Mouse (Mus musculus): ENCODE measurements around the gene Sirpa. TPM values are rescaled to one million over a fixed set of nuclear protein-coding genes. Genes with fewer than 3 reads are reported as not detected.

Sirpa gene
- total RNA-seq, 2 experiments from 2014 or later: 375 to 384 TPM

GRCm38 (mm10) chr2:129655033-129655432 is 62.4 kb downstream of the Sirpa start:
- no peak for TF ChIP-seq CTCF (IDR thresholded peaks at IDR 0.05)
- Histone ChIP-seq H3K4me3 (no peak overlapping the region), H3K27ac (0 out of 2 replicates have a peak overlapping the region, but pooled peaks have one; percentile 34)
- intact Hi-C loops (cut with DNase I): no loop called here
- no peak for DNase-seq (ENCODE audit: extremely low spot score in 1 of 2, low spot score in 2 of 2)

- TF ChIP-seq CTCF (IDR thresholded peaks at IDR 0.05): no peak
- H3K27ac ChIP-seq: no peak overlapping the region
- DNase-seq (ENCODE audit: extremely low spot score in 1 of 2, low spot score in 2 of 2): no peak
- intact Hi-C loops (cut with DNase I): no loop called here
- no peak overlapping the region for H3K4me3 ChIP-seq
Measured at GRCm38 (mm10) chr2:129658796-129659195, 66.2 kb downstream of the Sirpa start.

- Histone ChIP-seq H3K27ac (no peak overlapping the region), H3K4me3 (no peak overlapping the region)
- intact Hi-C loops (cut with DNase I): loop anchor here (2.0 kb wide), 1 partner anchor 157 kb away; no protein-coding TSS in a partner anchor
- peak; percentile 32 for TF ChIP-seq CTCF (IDR thresholded peaks at IDR 0.05)
- DNase-seq (ENCODE audit: extremely low spot score in 1 of 2, low spot score in 2 of 2): no peak
Measured at GRCm38 (mm10) chr2:129660020-129660419, 67.4 kb downstream of the Sirpa start.

- intact Hi-C loops (cut with DNase I): no loop called here
- DNase-seq (ENCODE audit: extremely low spot score in 1 of 2, low spot score in 2 of 2): no peak
Measured at GRCm38 (mm10) chr2:129662484-129662883, 69.8 kb downstream of the Sirpa start.

GRCm38 (mm10) chr2:129671911-129672310 is 79.3 kb downstream of the Sirpa start:
- TF ChIP-seq CTCF (IDR thresholded peaks at IDR 0.05): no peak
- intact Hi-C loops (cut with DNase I): loop anchor here (10.0 kb wide), 1 partner anchor 383 kb away; no protein-coding TSS in a partner anchor
- Histone ChIP-seq H3K27ac (no peak overlapping the region), H3K4me3 (no peak overlapping the region)
- no peak for DNase-seq (ENCODE audit: extremely low spot score in 1 of 2, low spot score in 2 of 2)

More at GRCm38 (mm10) chr2:129662484-129662883, 69.8 kb downstream of the Sirpa start:
- Histone ChIP-seq H3K4me3 (no peak overlapping the region), H3K27ac (no peak overlapping the region)
- TF ChIP-seq CTCF (IDR thresholded peaks at IDR 0.05): no peak

- peak; percentile 80 to 88 for DNase-seq (ENCODE audit: extremely low spot score in 1 of 2, low spot score in 2 of 2)
- TF ChIP-seq CTCF (IDR thresholded peaks at IDR 0.05): peak; percentile 94
- Histone ChIP-seq H3K4me3 (no peak overlapping the region), H3K27ac (no peak overlapping the region)
- intact Hi-C loops (cut with DNase I): loop anchor here (1.0 to 10.0 kb wide), 4 partner anchors 127 to 492 kb away; partner anchors contain the start of gene Stk35
Measured at GRCm38 (mm10) chr2:129674935-129675634, 82.5 kb downstream of the Sirpa start.

- intact Hi-C loops (cut with DNase I): loop anchor here (5.0 to 10.0 kb wide), 3 partner anchors 125 to 490 kb away; partner anchors contain the start of gene Stk35
- no peak for TF ChIP-seq CTCF (IDR thresholded peaks at IDR 0.05)
- DNase-seq (ENCODE audit: extremely low spot score in 1 of 2, low spot score in 2 of 2): peak in 1 of 2 experiments; percentile 5
- H3K27ac ChIP-seq: no peak overlapping the region
- H3K4me3 ChIP-seq: no peak overlapping the region
Measured at GRCm38 (mm10) chr2:129677664-129678063, 85.0 kb downstream of the Sirpa start.

GRCm38 (mm10) chr2:129679066-129679465 is 86.4 kb downstream of the Sirpa start:
- no peak for TF ChIP-seq CTCF (IDR thresholded peaks at IDR 0.05)
- no peak for DNase-seq (ENCODE audit: extremely low spot score in 1 of 2, low spot score in 2 of 2)
- intact Hi-C loops (cut with DNase I): loop anchor here (5.0 to 10.0 kb wide), 3 partner anchors 123 to 488 kb away; partner anchors contain the start of gene Stk35
- no peak overlapping the region for H3K4me3 ChIP-seq
- H3K27ac ChIP-seq: no peak overlapping the region

- intact Hi-C loops (cut with DNase I): no loop called here
- no peak for DNase-seq (ENCODE audit: extremely low spot score in 1 of 2, low spot score in 2 of 2)
- no peak for TF ChIP-seq CTCF (IDR thresholded peaks at IDR 0.05)
Measured at GRCm38 (mm10) chr2:129680236-129680635, 87.6 kb downstream of the Sirpa start.

More at GRCm38 (mm10) chr2:129680236-129680635, 87.6 kb downstream of the Sirpa start:
- no peak overlapping the region for H3K27ac ChIP-seq
- no peak overlapping the region for H3K4me3 ChIP-seq

Other genes with a start within 250 kb of the Sirpa start
- 1 to 10 TPM in 1 of 2 experiments, under 1 TPM in 1; 0.42 to 1.1 TPM for gene Il1b, start 221.7 kb upstream of the Sirpa start, total RNA-seq (2021)
- 1 to 10 TPM in 1 of 2 experiments, under 1 TPM in 1; 0.47 to 1.3 TPM for gene F830045P16Rik, start 56.2 kb upstream of the Sirpa start, total RNA-seq (2021)
- 10 to 100 TPM; 29.6 to 33.9 TPM for gene Pdyn, start 107.0 kb downstream of the Sirpa start, total RNA-seq (2021)
- gene Stk35, start 207.7 kb downstream of the Sirpa start, total RNA-seq (2021): 10 to 100 TPM; 33.5 to 37.1 TPM

Data from left cerebral cortex, adult 2 months (tissue).